Mouse (Mus musculus) gastrocnemius, postnatal 36 days (tissue): ENCODE measurements around the gene Ddx11. TPM values are rescaled to one million over a fixed set of nuclear protein-coding genes. Genes with fewer than 3 reads are reported as not detected.
A peak's percentile ranks its signal among the peaks of the same experiment; 100 is the strongest.

Source experiments
- DNase-seq, 2 experiments: peaks; one replicate each; pipeline ENCODE4 v3.0.0; 2022
- intact Hi-C: fragments of 180-260 bp; cut with DNase I; formaldehyde crosslinking; loops from one replicate; pipeline ENCODE4 v1.15.1; 2025
- long read RNA-seq, 2 experiments: library from polyadenylated mRNA; stranded (forward); transcript quantifications; one replicate each; pipeline ENCODE4 v2.0.0; 2021
- total RNA-seq, 2 experiments: library from RNA; stranded (reverse); gene quantifications; 2 replicates each; pipeline ENCODE4 v1.2.3; 2021

Ddx11 gene
- total RNA-seq: 1 to 10 TPM in 1 of 2 experiments, under 1 TPM in 1; 0.51 to 1.0 TPM
- long read RNA-seq, experiment 1, partial matches to known transcripts: 0 of 1 reads
- long read RNA-seq, experiment 1, other reads (novel, unspliced or antisense): 1 of 1 reads
- long read RNA-seq, experiment 2: 0 reads

- peak; percentile 93 to 95 for DNase-seq
- intact Hi-C loops: no loop called here
Measured at GRCm38 (mm10) chr17:66123066-66123815, at the start of gene Ddx11. TSS of gene Ddx11 (plus strand) at chr17:66123520.

GRCm38 (mm10) chr17:66073971-66074370, 49.3 kb upstream of the Ddx11 start:
- intact Hi-C loops: no loop called here

GRCm38 (mm10) chr17:66075827-66076173, 47.5 kb upstream of the Ddx11 start:
- no peak for DNase-seq
- intact Hi-C loops: no loop called here

More at GRCm38 (mm10) chr17:66073971-66074370, 49.3 kb upstream of the Ddx11 start:
- DNase-seq: no peak

GRCm38 (mm10) chr17:66076174-66076927, 47.0 kb upstream of the Ddx11 start:
- intact Hi-C loops: no loop called here
- peak; percentile 26 for DNase-seq

- DNase-seq: peak; percentile 96
- intact Hi-C loops: no loop called here
Measured at GRCm38 (mm10) chr17:66076934-66077333, 46.4 kb upstream of the Ddx11 start, which contains the start of gene Ankrd12. TSS of gene Ankrd12 (minus strand) at chr17:66077089.

- no peak for DNase-seq
- intact Hi-C loops: no loop called here
Measured at GRCm38 (mm10) chr17:66077437-66077850, 45.9 kb upstream of the Ddx11 start.

GRCm38 (mm10) chr17:66084486-66084885, 38.8 kb upstream of the Ddx11 start:
- no peak for DNase-seq
- intact Hi-C loops: no loop called here

- no peak for DNase-seq
- intact Hi-C loops: no loop called here
Measured at GRCm38 (mm10) chr17:66085038-66085437, 38.3 kb upstream of the Ddx11 start.

GRCm38 (mm10) chr17:66090251-66090650, 33.1 kb upstream of the Ddx11 start:
- DNase-seq: no peak
- intact Hi-C loops: no loop called here

- intact Hi-C loops: no loop called here
Measured at GRCm38 (mm10) chr17:66091392-66091791, 31.9 kb upstream of the Ddx11 start.

GRCm38 (mm10) chr17:66092065-66092464, 31.3 kb upstream of the Ddx11 start:
- no peak for DNase-seq
- intact Hi-C loops: no loop called here

More at GRCm38 (mm10) chr17:66091392-66091791, 31.9 kb upstream of the Ddx11 start:
- no peak for DNase-seq

- intact Hi-C loops: no loop called here
- no peak for DNase-seq
Measured at GRCm38 (mm10) chr17:66092664-66093063, 30.7 kb upstream of the Ddx11 start.

- DNase-seq: peak in 1 of 2 experiments; percentile 23
Measured at GRCm38 (mm10) chr17:66100566-66101379, 22.5 kb upstream of the Ddx11 start.

GRCm38 (mm10) chr17:66101380-66102330, 21.7 kb upstream of the Ddx11 start, which contains the start of gene Ndufv2:
TSS of gene Ndufv2 (minus strand) at chr17:66101559.
- intact Hi-C loops: loop anchor here (2.0 kb wide), 1 partner anchor 489 kb away; the partner anchor contains the start of gene Vapa
- DNase-seq: peak; percentile 83 to 91

More at GRCm38 (mm10) chr17:66100566-66101379, 22.5 kb upstream of the Ddx11 start:
- intact Hi-C loops: loop anchor here (2.0 kb wide), 1 partner anchor 488 kb away; the partner anchor contains the start of gene Vapa

GRCm38 (mm10) chr17:66104076-66104475, 19.2 kb upstream of the Ddx11 start:
- intact Hi-C loops: no loop called here
- no peak for DNase-seq

GRCm38 (mm10) chr17:66106601-66107267, 16.6 kb upstream of the Ddx11 start:
- intact Hi-C loops: loop anchor here (2.0 kb wide), 1 partner anchor 238 kb away; no protein-coding TSS in a partner anchor
- DNase-seq: peak in 1 of 2 experiments; percentile 51

- intact Hi-C loops: loop anchor here (2.0 kb wide), 1 partner anchor 239 kb away; no protein-coding TSS in a partner anchor
- DNase-seq: no peak
Measured at GRCm38 (mm10) chr17:66107466-66107865, 15.9 kb upstream of the Ddx11 start.

- DNase-seq: no peak
- intact Hi-C loops: no loop called here
Measured at GRCm38 (mm10) chr17:66108198-66108597, 15.1 kb upstream of the Ddx11 start.
